Mouse (Mus musculus) spleen, adult 2 months (tissue): ENCODE measurements around the gene Cdv3.

Experiments used
- CTCF ChIP-seq: fragments of 200-500 bp; IDR thresholded peaks from 2 replicates; pipeline ENCODE4 v1.5.1; 2011; ENCODE audit warnings: mild to moderate bottlenecking, inconsistent platforms; ENCODE audit not compliant: insufficient read depth, insufficient read length, insufficient replicate concordance; ENCODE audit errors: extremely low read depth
- POLR2A ChIP-seq: fragments of 200-500 bp; IDR thresholded peaks from 2 replicates; pipeline ENCODE4 v1.6.1; 2011; ENCODE audit warnings: low read depth, low read length, inconsistent platforms

- TF ChIP-seq CTCF (no peak), POLR2A (no peak)
These were observed 41.0 kb downstream of the Cdv3 start for GRCm38 (mm10) chr9:103324678-103325077.
